Mouse (Mus musculus): ENCODE measurements around the gene Foxred2. TPM values are rescaled to one million over a fixed set of nuclear protein-coding genes. Genes with fewer than 3 reads are reported as not detected.

Foxred2 gene
- total and polyA plus RNA-seq, 3 experiments = 9.9 to 12.2 TPM; not detected in 1

- H3K36me3 ChIP-seq (ENCODE audit: control insufficient read depth in 1 of 2, insufficient read depth in 2 of 2, low read length in 2 of 2) = peaks cover 0 to 7% of the 10 kb centered on the region in 2 experiments; a peak in 2 of 4 replicates
- DNase-seq (ENCODE audit: low read depth, low spot score) = no peak
- no peaks in the 10 kb centered on the region for H3K9me3 ChIP-seq (replicated peaks; ENCODE audit: insufficient read depth, low read length)
- no peaks in the 10 kb centered on the region for H3K79me2 ChIP-seq (ENCODE audit: control insufficient read depth, insufficient read depth, low read length, poor library complexity)
- no peak overlapping the region for H3K27ac ChIP-seq (ENCODE audit: control insufficient read depth, low read depth, low read length)
- H3K27me3 ChIP-seq (ENCODE audit: control insufficient read depth in 1 of 2, insufficient read depth in 2 of 2, low read length in 2 of 2) = 0 out of 4 replicates have a peak, but pooled peaks cover 0 to 2% of the 10 kb centered on the region in 2 experiments
- no peak overlapping the region for H3K9ac ChIP-seq (ENCODE audit: control insufficient read depth, low read depth, low read length, poor library complexity, severe bottlenecking)
- H3K4me3 ChIP-seq (ENCODE audit: control insufficient read depth in 1 of 2, insufficient read depth in 1 of 2, low read depth in 2 of 2, low read length in 2 of 2) = no peak overlapping the region
- peaks cover 1 to 14% of the 10 kb centered on the region in 2 experiments; a peak in 3 of 4 replicates for H3K4me1 ChIP-seq (ENCODE audit: control insufficient read depth in 1 of 2, insufficient read depth in 2 of 2, low read length in 2 of 2)
- TF ChIP-seq HCFC1 (IDR thresholded peaks at IDR 0.05; ENCODE audit: low read depth, low read length) = no peak
- TF ChIP-seq ZMIZ1 (IDR thresholded peaks at IDR 0.05; ENCODE audit: low read depth, low read length) = no peak
- TF ChIP-seq USF2 (IDR thresholded peaks at IDR 0.05; ENCODE audit: borderline replicate concordance in 1 of 2, insufficient read depth in 1 of 2, low read depth in 1 of 2, low read length in 2 of 2) = no peak
Measured at GRCm38 (mm10) chr15:77979427-77979865, 22.9 kb upstream of the Foxred2 start.

DNA sequence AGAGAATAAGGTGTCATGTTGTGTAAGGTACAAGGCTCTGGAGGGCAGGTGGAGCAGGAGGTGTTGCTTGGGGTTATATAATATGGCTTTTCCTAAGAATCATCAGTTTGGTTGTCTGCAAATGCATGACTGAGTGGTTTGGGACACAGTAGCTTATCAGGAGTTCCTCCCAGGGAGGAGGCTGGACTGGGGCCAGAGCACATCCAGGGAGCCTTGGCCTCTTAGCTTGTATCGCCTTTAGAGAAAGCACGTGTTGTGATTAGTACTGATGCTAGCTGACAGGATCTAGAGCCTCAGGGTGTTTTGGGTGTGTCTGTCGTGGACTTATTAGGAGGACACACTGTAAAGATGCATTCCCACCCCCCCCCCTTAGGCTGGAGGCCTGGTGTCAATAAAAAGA is 21.1 kb upstream of the Foxred2 start:
- no peak overlapping the region for H3K4me3 ChIP-seq (ENCODE audit: control insufficient read depth in 1 of 2, insufficient read depth in 1 of 2, low read depth in 2 of 2, low read length in 2 of 2)
- H3K27ac ChIP-seq (ENCODE audit: control insufficient read depth, low read depth, low read length) = no peak overlapping the region
- no peaks in the 10 kb centered on the region for H3K79me2 ChIP-seq (ENCODE audit: control insufficient read depth, insufficient read depth, low read length, poor library complexity)
- H3K27me3 ChIP-seq (ENCODE audit: control insufficient read depth in 1 of 2, insufficient read depth in 2 of 2, low read length in 2 of 2) = 0 out of 4 replicates have a peak, but pooled peaks cover 0 to 2% of the 10 kb centered on the region in 2 experiments
- peaks cover 0 to 19% of the 10 kb centered on the region in 2 experiments; a peak in 2 of 4 replicates for H3K36me3 ChIP-seq (ENCODE audit: control insufficient read depth in 1 of 2, insufficient read depth in 2 of 2, low read length in 2 of 2)
- H3K9ac ChIP-seq (ENCODE audit: control insufficient read depth, low read depth, low read length, poor library complexity, severe bottlenecking) = no peak overlapping the region
- no peaks in the 10 kb centered on the region for H3K9me3 ChIP-seq (replicated peaks; ENCODE audit: insufficient read depth, low read length)
- DNase-seq (ENCODE audit: low read depth, low spot score) = peak; percentile 49
- H3K4me1 ChIP-seq (ENCODE audit: control insufficient read depth in 1 of 2, insufficient read depth in 2 of 2, low read length in 2 of 2) = peaks cover 5 to 26% of the 10 kb centered on the region in 2 experiments
- TF ChIP-seq ZNF384 (IDR thresholded peaks at IDR 0.05; ENCODE audit: low read depth, low read length) (no peak), USF1 (IDR thresholded peaks at IDR 0.05; ENCODE audit: low read depth, low read length) (no peak), TAL1 (IDR thresholded peaks at IDR 0.05; ENCODE audit: low read length) (no peak), GATA1 (IDR thresholded peaks at IDR 0.05; ENCODE audit: low read depth, low read length) (peak; percentile 40; the same call in 1 of the 2 replicates), ELF1 (IDR thresholded peaks at IDR 0.05; ENCODE audit: low read depth, low read length) (no peak), UBTF (IDR thresholded peaks at IDR 0.05; ENCODE audit: borderline replicate concordance, insufficient read depth, low read depth, low read length) (no peak), RCOR1 (IDR thresholded peaks at IDR 0.05; ENCODE audit: low read depth, low read length) (no peak), POLR2AphosphoS5 (IDR thresholded peaks at IDR 0.05; ENCODE audit: borderline replicate concordance, low read depth, low read length) (no peak), HCFC1 (IDR thresholded peaks at IDR 0.05; ENCODE audit: low read depth, low read length) (no peak), POLR2A (IDR thresholded peaks at IDR 0.05; ENCODE audit: control insufficient read depth in 1 of 2, insufficient read depth in 1 of 2, low read depth in 1 of 2, low read length in 2 of 2, poor library complexity in 1 of 2) (no peak), MYC (IDR thresholded peaks at IDR 0.05; ENCODE audit: low read depth, low read length) (0 out of 2 replicates have a peak, but pooled peaks have one; percentile 62), KAT2A (conservative IDR thresholded peaks at IDR 0.05; ENCODE audit: low read depth, low read length) (no peak), SIN3A (IDR thresholded peaks at IDR 0.05; ENCODE audit: low read length) (peak; percentile 35; the same call in 1 of the 2 replicates), E2F4 (IDR thresholded peaks at IDR 0.05; ENCODE audit: borderline replicate concordance, low read depth, low read length) (no peak), ZMIZ1 (IDR thresholded peaks at IDR 0.05; ENCODE audit: low read depth, low read length) (no peak), JUND (IDR thresholded peaks at IDR 0.05; ENCODE audit: low read depth, low read length) (no peak), GABPA (IDR thresholded peaks at IDR 0.05; ENCODE audit: low read depth, low read length) (no peak), MAX (IDR thresholded peaks at IDR 0.05; ENCODE audit: low read length) (peak; percentile 89), NRF1 (IDR thresholded peaks at IDR 0.05; ENCODE audit: insufficient read depth, low read depth, low read length, poor library complexity, severe bottlenecking) (no peak), ZKSCAN1 (IDR thresholded peaks at IDR 0.05; ENCODE audit: low read depth, low read length) (no peak), MAZ (IDR thresholded peaks at IDR 0.05; ENCODE audit: low read depth, low read length) (no peak), EP300 (IDR thresholded peaks at IDR 0.05; ENCODE audit: low read depth in 1 of 2, low read length in 2 of 2) (0 out of 4 replicates have a peak, but pooled peaks of 1 of the 2 experiments have one; percentile 9), MYB (IDR thresholded peaks at IDR 0.05; ENCODE audit: low read depth, low read length) (no peak), MAFK (IDR thresholded peaks at IDR 0.05; ENCODE audit: borderline replicate concordance, low read depth, low read length) (no peak), SMC3 (IDR thresholded peaks at IDR 0.05; ENCODE audit: low read depth, low read length) (no peak), ZC3H11A (IDR thresholded peaks at IDR 0.05; ENCODE audit: low read depth, low read length) (no peak), TBP (IDR thresholded peaks at IDR 0.05; ENCODE audit: low read depth, low read length) (no peak), RAD21 (IDR thresholded peaks at IDR 0.05; ENCODE audit: low read depth, low read length) (no peak), MXI1 (IDR thresholded peaks at IDR 0.05; ENCODE audit: low read depth, low read length) (peak; percentile 76; the same call in 1 of the 2 replicates), USF2 (IDR thresholded peaks at IDR 0.05; ENCODE audit: borderline replicate concordance in 1 of 2, insufficient read depth in 1 of 2, low read depth in 1 of 2, low read length in 2 of 2) (no peak)
